Mouse (Mus musculus) CD4-positive, CD25-positive, alpha-beta regulatory T cell, adult 4 months (primary cell): Measurements from ENCODE around the gene Cmc4. TPM values are rescaled to one million over a fixed set of nuclear protein-coding genes. Genes with fewer than 3 reads are reported as not detected.

Experiments used
- ATAC-seq: one replicate; pipeline ENCODE4 v1.8.0; 2017
- polyA plus RNA-seq, 2 experiments: library from polyadenylated mRNA; unstranded; fragments of 100-300 nt; shearing (Covaris generic); gene quantifications; one replicate each; pipeline ENCODE4 v1.2.1; 2017

Gene Cmc4
- polyA plus RNA-seq, result 10 to 100 TPM; 18.4 to 20.1 TPM

- ATAC-seq, result peak; percentile 98
Measured at GRCm38 (mm10) chrX:75415936-75416785, at the start of gene Cmc4, which contains the start of the genes Mtcp1 and Brcc3. TSS of gene Cmc4 (minus strand) at chrX:75416584. TSS of gene Mtcp1 (minus strand) at chrX:75416588. TSS of gene Brcc3 (plus strand) at chrX:75416628.

- ATAC-seq, result no peak
Measured at GRCm38 (mm10) chrX:75454597-75454996, 38.2 kb upstream of the Cmc4 start.

GRCm38 (mm10) chrX:75409711-75410110 lies 6.7 kb downstream of the Cmc4 start:
- ATAC-seq, result no peak

- ATAC-seq, result no peak
Measured at GRCm38 (mm10) chrX:75403350-75403749, 13.0 kb downstream of the Cmc4 start.

- no peak for ATAC-seq
Measured at GRCm38 (mm10) chrX:75402668-75403067, 13.7 kb downstream of the Cmc4 start.

- no peak for ATAC-seq
Measured at GRCm38 (mm10) chrX:75399471-75399870, 16.9 kb downstream of the Cmc4 start.

GRCm38 (mm10) chrX:75382195-75382771 lies 34.1 kb downstream of the Cmc4 start, which contains the start of the genes Fundc2 and F8:
TSS of gene Fundc2 (plus strand) at chrX:75382399.
TSS of gene F8 (minus strand) at chrX:75382615.
- ATAC-seq, result peak; percentile 97

- no peak for ATAC-seq
Measured at GRCm38 (mm10) chrX:75381699-75382098, 34.7 kb downstream of the Cmc4 start.

GRCm38 (mm10) chrX:75381176-75381575 lies 35.2 kb downstream of the Cmc4 start:
- no peak for ATAC-seq

GRCm38 (mm10) chrX:75376815-75377214 lies 39.6 kb downstream of the Cmc4 start:
- ATAC-seq, result no peak

GRCm38 (mm10) chrX:75372666-75373425 lies 43.5 kb downstream of the Cmc4 start:
- ATAC-seq, result no peak

- no peak for ATAC-seq
Measured at GRCm38 (mm10) chrX:75370197-75370596, 46.2 kb downstream of the Cmc4 start.

Other genes with a start within 250 kb of the Cmc4 start
- 100 to 1,000 TPM in 1 of 2 experiments, 10 to 100 TPM in 1; 54.5 to 131 TPM for gene Fundc2, start 34.2 kb downstream of the Cmc4 start, polyA plus RNA-seq
- gene F8, start 34.0 kb downstream of the Cmc4 start, polyA plus RNA-seq, result under 1 TPM; 0.42 to 0.73 TPM
- 1 to 10 TPM; 6.9 to 8.5 TPM for gene Mtcp1, start within 50 bp of the Cmc4 start, polyA plus RNA-seq
- gene Brcc3, start within 50 bp of the Cmc4 start, polyA plus RNA-seq, result 10 to 100 TPM; 47.7 to 75.2 TPM
- gene Vbp1, start 97.7 kb upstream of the Cmc4 start, polyA plus RNA-seq, result 100 to 1,000 TPM in 1 of 2 experiments, 10 to 100 TPM in 1; 98.7 to 111 TPM
- 1 to 10 TPM; 1.7 to 1.8 TPM for gene Rab39b, start 161.6 kb upstream of the Cmc4 start, polyA plus RNA-seq